Mouse (Mus musculus) stomach, embryonic 15.5 days (tissue): ENCODE data around the gene Kdm2b. TPM values are rescaled to one million over a fixed set of nuclear protein-coding genes. Genes with fewer than 3 reads are reported as not detected.

ENCODE experiments used
- ATAC-seq: fragments of 200-750 bp; cut with Nextera tagmentation; 2 replicates; pipeline ENCODE4 v1.8.0; 2017; ENCODE audit warnings: low read depth, moderate number of reproducible peaks, moderate TSS enrichment; ENCODE audit not compliant: insufficient read depth, low FRiP score
- H3K27ac ChIP-seq: fragments of 300-500 bp; sonication (generic); 2 replicates; pipeline ENCODE4 v1.5.1; 2015; ENCODE audit warnings: mild to moderate bottlenecking, inconsistent platforms
- H3K27me3 ChIP-seq: fragments of 300-500 bp; sonication (generic); replicated peaks from 2 replicates; pipeline ENCODE4 v1.6.1; 2015; ENCODE audit warnings: inconsistent platforms
- H3K36me3 ChIP-seq: fragments of 300-500 bp; sonication (generic); 2 replicates; pipeline ENCODE4 v1.6.1; 2015; ENCODE audit warnings: inconsistent platforms
- H3K4me1 ChIP-seq: fragments of 300-500 bp; sonication (generic); 2 replicates; pipeline ENCODE4 v1.6.1; 2015; ENCODE audit warnings: inconsistent platforms
- H3K4me2 ChIP-seq: fragments of 300-500 bp; sonication (generic); 2 replicates; pipeline ENCODE4 v1.6.1; 2015; ENCODE audit warnings: mild to moderate bottlenecking, inconsistent platforms
- H3K4me3 ChIP-seq: fragments of 300-500 bp; sonication (generic); replicated peaks from 2 replicates; pipeline ENCODE4 v1.5.1; 2015; ENCODE audit warnings: inconsistent platforms
- H3K9ac ChIP-seq: fragments of 300-500 bp; sonication (generic); 2 replicates; pipeline ENCODE4 v1.6.1; 2015; ENCODE audit warnings: inconsistent platforms
- H3K9me3 ChIP-seq: fragments of 300-500 bp; sonication (generic); 2 replicates; pipeline ENCODE4 v1.6.1; 2016; ENCODE audit warnings: inconsistent platforms
- WGBS: fragments of 180-500 bp; shearing (Covaris S2); methylation state at CpG from one replicate; pipeline ENCODE4 v1.1.7; 2015; 5-methylcytosine and 5-hydroxymethylcytosine counted together
- polyA plus RNA-seq: library from polyadenylated mRNA; unstranded; fragments of >200 nt; fragmentation: Nextera tagmentation; extraction: Ambion mirVana; gene quantifications from 2 replicates; pipeline ENCODE4 v1.2.1, GENCODE M21; 2015

Kdm2b gene
- polyA plus RNA-seq, 1 experiment from 2014 or later: 29.6 TPM

DNA sequence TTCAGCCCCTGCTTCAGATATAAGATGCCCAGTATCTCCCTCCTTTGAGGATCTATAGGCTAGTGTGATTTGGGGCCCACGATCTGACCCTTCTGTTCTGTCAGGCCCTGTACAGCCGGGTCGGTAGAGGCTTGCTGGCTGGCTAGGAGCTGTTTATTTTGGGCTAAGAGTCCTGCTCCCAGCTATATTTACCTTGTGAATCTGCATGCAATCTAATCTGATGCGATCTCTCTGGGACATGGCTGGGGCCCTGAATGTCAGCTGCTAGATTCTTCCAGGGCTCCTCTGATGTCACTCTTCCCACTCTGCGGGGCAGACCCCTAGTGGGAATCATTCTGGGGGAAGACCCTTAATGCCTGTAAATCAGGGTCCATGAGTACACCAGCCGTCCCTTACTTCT lies 34.7 kb upstream of the Kdm2b start:
- H3K4me3 ChIP-seq: no peak overlapping the region
- H3K4me2 ChIP-seq: no peak overlapping the region
- no peaks in the 10 kb centered on the region for H3K9me3 ChIP-seq
- 81% methylated on average over 6 of the region's 6 CpGs for WGBS
- H3K9ac ChIP-seq: no peak overlapping the region
- H3K27me3 ChIP-seq: no peaks in the 10 kb centered on the region
- H3K4me1 ChIP-seq: peaks cover 3% of the 10 kb centered on the region; the same call in 1 of the 2 replicates
- no peaks in the 10 kb centered on the region for H3K36me3 ChIP-seq
- ATAC-seq: no peak
- no peak overlapping the region for H3K27ac ChIP-seq

DNA sequence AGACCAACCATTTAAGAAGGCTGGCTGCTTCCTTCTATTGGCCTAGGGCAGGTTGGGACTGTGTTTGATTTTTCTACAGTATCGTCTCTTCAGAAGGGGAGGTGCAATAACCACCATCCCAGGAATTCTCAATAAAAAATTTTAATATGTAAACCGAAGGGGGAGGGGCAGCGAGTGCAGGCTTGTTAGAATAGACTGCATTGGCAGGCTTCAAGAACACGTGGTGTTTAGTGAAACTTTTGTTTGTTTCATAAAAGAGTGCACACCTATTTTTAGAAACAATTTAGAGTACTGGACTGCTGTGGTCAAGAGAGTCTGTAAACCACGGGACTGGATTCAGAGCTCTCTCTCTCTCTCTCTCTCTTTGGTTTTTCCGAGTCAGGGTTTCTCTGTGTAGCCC lies 33.4 kb upstream of the Kdm2b start:
- no peak overlapping the region for H3K27ac ChIP-seq
- no peaks in the 10 kb centered on the region for H3K36me3 ChIP-seq
- no peak overlapping the region for H3K4me2 ChIP-seq
- H3K27me3 ChIP-seq: no peaks in the 10 kb centered on the region
- no peak for ATAC-seq
- 69% methylated on average over 6 of the region's 6 CpGs for WGBS
- peaks cover 3% of the 10 kb centered on the region; the same call in 1 of the 2 replicates for H3K4me1 ChIP-seq
- no peaks in the 10 kb centered on the region for H3K9me3 ChIP-seq
- no peak overlapping the region for H3K9ac ChIP-seq
- no peak overlapping the region for H3K4me3 ChIP-seq

DNA sequence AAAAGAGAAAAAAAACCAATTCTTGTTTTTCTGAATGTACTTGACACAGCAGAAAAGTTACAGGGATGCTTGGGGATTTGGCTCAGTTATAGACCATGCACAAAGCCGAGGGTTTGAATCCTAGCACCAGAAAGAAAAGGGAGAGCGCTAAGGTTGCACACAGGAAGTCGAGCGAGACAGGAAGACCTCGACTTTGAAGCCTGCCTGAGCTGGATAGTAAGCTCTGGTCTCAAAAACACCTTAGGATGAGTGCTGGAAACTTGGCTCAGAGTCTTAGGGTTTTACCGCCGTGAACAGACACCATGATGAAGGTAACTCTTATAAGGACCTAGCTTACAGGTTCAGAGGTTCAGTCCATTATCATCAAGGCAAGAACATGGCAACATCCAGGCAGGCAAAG lies 31.8 kb upstream of the Kdm2b start:
- no peaks in the 10 kb centered on the region for H3K27me3 ChIP-seq
- no peak overlapping the region for H3K9ac ChIP-seq
- no peak overlapping the region for H3K4me2 ChIP-seq
- H3K4me1 ChIP-seq: no peaks in the 10 kb centered on the region; the same call in 1 of the 2 replicates
- no peak overlapping the region for H3K27ac ChIP-seq
- no peaks in the 10 kb centered on the region for H3K9me3 ChIP-seq
- no peaks in the 10 kb centered on the region for H3K36me3 ChIP-seq
- WGBS: 87% methylated on average over 7 of the region's 7 CpGs
- ATAC-seq: no peak
- no peak overlapping the region for H3K4me3 ChIP-seq

DNA sequence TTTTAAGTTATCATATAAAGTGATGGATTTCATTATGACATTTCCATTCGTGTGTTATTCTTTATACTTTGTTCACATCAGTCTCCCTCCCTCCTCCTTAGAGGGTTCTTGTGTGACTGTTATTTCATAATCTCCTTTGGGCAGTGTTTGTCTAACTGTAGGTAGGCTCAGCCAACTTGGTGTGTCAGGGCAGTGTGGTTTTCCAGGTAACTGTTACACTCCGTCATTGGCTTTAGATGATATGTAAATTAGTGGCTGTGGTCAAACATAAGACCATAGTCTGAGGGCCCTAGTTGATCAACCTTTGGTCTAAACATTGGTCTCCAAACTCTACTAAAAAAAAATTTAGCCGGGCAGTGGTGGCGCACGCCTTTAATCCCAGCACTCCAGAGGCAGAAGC lies 30.8 kb upstream of the Kdm2b start:
- Histone ChIP-seq H3K4me2 (no peak overlapping the region), H3K27ac (no peak overlapping the region), H3K27me3 (no peaks in the 10 kb centered on the region), H3K4me3 (no peak overlapping the region), H3K9me3 (no peaks in the 10 kb centered on the region), H3K9ac (no peak overlapping the region), H3K36me3 (no peaks in the 10 kb centered on the region), H3K4me1 (peaks cover 7% of the 10 kb centered on the region; the same call in 1 of the 2 replicates)
- WGBS: 86% methylated on average over 5 of the region's 5 CpGs
- ATAC-seq: no peak

DNA sequence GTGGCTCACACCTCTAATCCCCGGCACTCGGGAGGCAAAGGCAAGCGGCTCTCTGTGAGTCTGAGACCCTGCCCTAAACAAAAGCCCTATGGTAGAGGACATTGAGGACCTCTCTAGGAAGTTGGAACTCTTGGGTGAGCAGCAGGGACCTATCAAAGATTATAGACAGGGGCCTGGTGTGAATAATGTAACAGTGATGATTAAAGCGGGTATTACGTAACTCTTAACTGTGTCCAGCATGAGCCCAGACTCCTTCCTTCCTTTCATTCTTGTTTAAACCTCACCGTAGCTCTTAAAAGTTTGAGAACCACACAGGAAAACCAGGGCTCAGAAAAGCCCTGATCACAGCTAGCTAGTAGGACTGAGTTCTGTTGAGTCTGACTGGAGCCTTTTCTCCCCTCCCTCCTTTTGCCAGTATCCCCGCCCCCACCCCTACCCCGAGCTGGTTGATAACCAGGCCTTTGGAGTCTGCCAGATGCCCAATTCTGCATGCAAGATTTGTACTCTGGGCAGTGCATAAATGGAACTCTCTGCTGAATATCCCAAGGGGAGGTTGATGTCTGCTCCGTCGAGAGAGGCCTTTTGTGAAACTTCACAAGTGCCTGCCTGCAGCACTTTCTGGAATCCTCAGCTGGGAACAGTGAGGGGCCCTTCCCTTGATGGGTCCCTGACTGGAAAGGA lies 29.9 kb upstream of the Kdm2b start:
- WGBS: 47% methylated on average over 10 of the region's 10 CpGs
- H3K4me2 ChIP-seq: no peak overlapping the region

DNA sequence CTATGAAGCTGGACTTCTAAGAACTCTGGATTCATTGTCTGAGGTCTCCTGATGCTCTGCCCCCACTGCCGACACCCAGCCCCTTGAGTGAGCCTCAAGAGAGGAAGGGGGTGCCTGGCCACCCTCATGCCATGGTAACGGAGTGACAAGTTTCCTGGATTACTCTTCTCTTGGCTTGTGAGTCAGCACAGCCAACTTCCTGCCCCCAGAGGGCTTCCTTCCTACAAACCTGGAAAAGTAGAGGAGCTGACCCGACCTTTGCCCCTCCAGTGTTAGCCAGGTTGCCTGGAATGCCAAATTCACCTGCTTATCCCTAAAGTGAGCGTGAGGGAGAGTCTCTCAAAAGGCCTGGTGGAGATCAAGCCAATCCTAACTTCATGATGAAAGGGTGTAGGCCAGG lies 27.9 kb upstream of the Kdm2b start:
- H3K9ac ChIP-seq: no peak overlapping the region
- ATAC-seq: no peak
- H3K4me3 ChIP-seq: no peak overlapping the region
- no peaks in the 10 kb centered on the region for H3K27me3 ChIP-seq
- no peaks in the 10 kb centered on the region for H3K9me3 ChIP-seq
- no peaks in the 10 kb centered on the region for H3K36me3 ChIP-seq
- H3K27ac ChIP-seq: no peak overlapping the region
- peaks cover 15% of the 10 kb centered on the region for H3K4me1 ChIP-seq
- no peak overlapping the region for H3K4me2 ChIP-seq
- WGBS: 70% methylated on average over 4 of the region's 4 CpGs

More for the DNA sequence above, 29.9 kb upstream of the Kdm2b start:
- Histone ChIP-seq H3K36me3 (no peaks in the 10 kb centered on the region), H3K27me3 (no peaks in the 10 kb centered on the region), H3K9me3 (no peaks in the 10 kb centered on the region), H3K27ac (peak overlapping the region; percentile 19; the same call in 1 of the 2 replicates), H3K4me1 (peaks cover 9% of the 10 kb centered on the region), H3K4me3 (no peak overlapping the region), H3K9ac (no peak overlapping the region)
- ATAC-seq: no peak

DNA sequence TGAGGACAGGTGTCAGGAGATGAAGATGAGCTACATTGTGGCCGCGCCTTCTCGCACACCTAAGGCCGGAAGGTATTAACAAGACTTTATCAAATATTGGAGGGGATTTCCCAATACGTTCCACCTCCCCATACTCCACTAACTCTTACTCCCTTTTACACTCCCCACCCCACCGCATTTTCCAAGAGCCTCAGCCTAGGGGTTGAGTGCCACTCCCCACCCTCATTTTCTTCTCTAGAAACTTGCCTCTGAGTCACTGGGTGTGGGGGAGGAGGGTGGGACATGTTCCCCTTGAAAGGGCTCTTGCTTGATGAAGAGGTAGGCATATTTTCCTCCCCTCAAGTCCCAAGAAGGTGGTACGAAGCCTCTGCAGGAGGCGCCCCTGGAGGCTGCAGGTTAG lies 26.3 kb upstream of the Kdm2b start:
- Histone ChIP-seq H3K4me2 (peak overlapping the region; percentile 79), H3K9me3 (no peaks in the 10 kb centered on the region), H3K4me3 (peak overlapping the region; percentile 67), H3K9ac (peak overlapping the region; percentile 62; the same call in 1 of the 2 replicates), H3K4me1 (peaks cover 15% of the 10 kb centered on the region), H3K27ac (peak overlapping the region; percentile 93), H3K27me3 (no peaks in the 10 kb centered on the region), H3K36me3 (no peaks in the 10 kb centered on the region)
- 14% methylated on average over 8 of the region's 8 CpGs for WGBS
- no peak for ATAC-seq

DNA sequence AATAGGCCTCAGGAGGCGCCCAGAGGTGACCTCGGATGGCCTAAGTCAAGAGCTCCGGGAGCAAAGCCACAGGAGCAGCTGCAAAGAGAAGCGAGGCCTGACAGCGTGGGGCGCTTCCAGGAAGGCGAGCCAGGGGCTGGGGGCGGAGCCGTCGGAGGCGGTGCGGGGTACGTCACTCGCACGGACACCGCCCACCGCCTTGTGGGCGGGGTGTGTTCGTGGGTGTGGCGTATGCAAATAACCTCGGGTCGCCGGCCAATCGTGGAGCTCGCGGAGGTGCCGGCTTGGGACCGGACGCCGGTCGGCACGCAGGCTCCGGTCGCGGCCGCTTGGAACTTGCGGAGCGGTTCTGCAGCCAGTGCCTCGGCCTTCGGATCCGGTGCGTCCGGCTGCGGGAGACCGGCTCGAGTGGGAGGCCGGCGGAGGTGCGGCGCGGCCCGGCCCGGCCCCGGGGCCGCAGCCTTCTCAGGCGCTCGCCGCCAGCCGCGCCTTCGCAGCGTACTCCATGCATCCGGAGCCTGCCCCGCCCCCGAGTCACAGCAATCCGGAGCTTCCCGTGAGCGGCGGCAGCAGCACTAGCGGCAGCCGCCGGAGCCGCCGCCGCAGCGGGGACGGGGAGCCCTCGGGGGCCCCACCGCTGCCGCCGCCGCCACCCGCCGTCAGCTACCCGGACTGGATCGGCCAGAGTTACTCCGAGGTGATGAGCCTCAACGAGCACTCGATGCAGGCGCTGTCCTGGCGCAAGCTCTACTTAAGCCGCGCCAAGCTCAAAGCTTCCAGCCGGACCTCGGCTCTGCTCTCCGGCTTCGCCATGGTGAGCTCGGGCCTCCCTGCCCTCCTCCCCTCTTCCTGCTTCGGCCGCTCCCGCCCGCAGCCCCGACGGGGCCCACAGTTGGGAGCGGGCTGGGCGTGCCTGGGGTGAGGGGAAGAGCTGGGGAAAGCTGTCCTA lies 25.4 kb upstream of the Kdm2b start, which contains the start of gene Orai1:
TSS of gene Orai1 (plus strand) at position 322 of the 949 bp plus-strand sequence.
- no peaks in the 10 kb centered on the region for H3K36me3 ChIP-seq
- peak within 1 kb of the TSS; percentile 93 for H3K27ac ChIP-seq
- H3K27me3 ChIP-seq: no peaks in the 10 kb centered on the region
- peak within 1 kb of the TSS; percentile 62 for H3K9ac ChIP-seq
- H3K4me2 ChIP-seq: peak within 1 kb of the TSS; percentile 79
- peak within 1 kb of the TSS; percentile 67 for H3K4me3 ChIP-seq
- no peaks in the 10 kb centered on the region for H3K9me3 ChIP-seq
- peak; percentile 93 for ATAC-seq
- under 1% methylated on average over 102 of the region's 106 CpGs for whole genome bisulfite sequencing
- peaks cover 15% of the 10 kb centered on the region for H3K4me1 ChIP-seq

DNA sequence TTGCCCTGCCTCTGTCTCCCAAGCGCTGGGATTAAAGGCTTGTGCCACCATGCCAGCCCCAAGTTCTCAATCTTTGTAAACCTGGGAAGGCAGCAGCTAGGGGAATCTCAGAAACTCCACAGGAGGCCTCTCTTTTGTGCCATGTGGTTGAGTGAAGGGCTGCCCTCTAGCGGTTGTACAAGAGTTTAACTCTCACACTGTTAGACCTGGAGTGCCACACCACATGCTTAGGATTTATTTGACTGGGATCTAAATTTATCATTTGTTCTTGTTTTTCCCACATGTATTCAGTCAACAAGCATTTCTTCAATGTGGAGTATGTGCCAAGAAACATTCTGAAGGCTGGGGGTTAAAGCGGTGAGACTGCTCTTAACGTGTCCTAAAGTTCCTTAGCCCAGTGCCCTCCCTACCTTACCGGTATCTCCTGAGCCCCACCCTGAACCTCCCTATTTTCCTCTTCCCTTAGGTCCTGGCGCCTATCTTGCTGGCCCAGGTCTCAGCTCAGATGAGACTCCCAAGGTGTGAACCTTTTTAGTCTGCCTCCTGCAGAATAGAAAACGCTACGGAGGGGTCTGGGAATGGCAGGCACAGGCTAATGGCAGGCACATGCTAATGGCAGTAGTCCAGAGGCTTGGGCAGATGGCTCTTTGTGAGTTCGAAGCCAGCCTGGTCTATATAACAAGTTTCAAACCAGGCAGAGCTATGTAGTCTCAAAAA lies 24.1 kb upstream of the Kdm2b start:
- no peaks in the 10 kb centered on the region for H3K9me3 ChIP-seq
- H3K27me3 ChIP-seq: no peaks in the 10 kb centered on the region
- H3K4me3 ChIP-seq: no peak overlapping the region
- H3K4me2 ChIP-seq: no peak overlapping the region
- no peaks in the 10 kb centered on the region for H3K36me3 ChIP-seq
- H3K27ac ChIP-seq: peak overlapping the region; percentile 35; the same call in 1 of the 2 replicates
- H3K4me1 ChIP-seq: peaks cover 15% of the 10 kb centered on the region
- H3K9ac ChIP-seq: no peak overlapping the region
- 57% methylated on average over 9 of the region's 9 CpGs for WGBS
- no peak for ATAC-seq

DNA sequence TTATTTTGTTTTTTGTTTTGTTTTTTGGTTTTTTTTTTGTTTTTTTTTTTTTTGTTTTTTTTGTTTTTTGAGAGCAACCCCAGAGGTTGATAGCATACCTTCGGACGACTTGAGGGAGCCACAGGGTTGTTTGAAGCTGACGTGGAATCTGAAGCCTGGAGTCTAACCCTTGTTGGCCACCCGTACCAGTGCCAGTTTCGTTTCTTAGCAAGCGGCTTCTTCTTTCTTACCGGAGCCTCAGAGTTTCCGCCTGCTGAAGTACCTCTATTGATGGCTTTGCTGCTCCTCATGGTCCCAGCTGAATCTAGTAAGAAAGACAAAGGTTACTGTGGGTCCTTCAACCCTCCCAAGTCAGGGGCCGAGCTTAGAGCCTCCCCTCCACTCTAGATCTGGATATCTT lies 22.1 kb upstream of the Kdm2b start:
- Histone ChIP-seq H3K27me3 (no peaks in the 10 kb centered on the region), H3K4me2 (no peak overlapping the region), H3K9ac (no peak overlapping the region), H3K4me1 (peaks cover 15% of the 10 kb centered on the region), H3K27ac (no peak overlapping the region), H3K9me3 (no peaks in the 10 kb centered on the region), H3K4me3 (no peak overlapping the region), H3K36me3 (no peaks in the 10 kb centered on the region)
- ATAC-seq: no peak
- WGBS: 95% methylated on average over 9 of the region's 9 CpGs

DNA sequence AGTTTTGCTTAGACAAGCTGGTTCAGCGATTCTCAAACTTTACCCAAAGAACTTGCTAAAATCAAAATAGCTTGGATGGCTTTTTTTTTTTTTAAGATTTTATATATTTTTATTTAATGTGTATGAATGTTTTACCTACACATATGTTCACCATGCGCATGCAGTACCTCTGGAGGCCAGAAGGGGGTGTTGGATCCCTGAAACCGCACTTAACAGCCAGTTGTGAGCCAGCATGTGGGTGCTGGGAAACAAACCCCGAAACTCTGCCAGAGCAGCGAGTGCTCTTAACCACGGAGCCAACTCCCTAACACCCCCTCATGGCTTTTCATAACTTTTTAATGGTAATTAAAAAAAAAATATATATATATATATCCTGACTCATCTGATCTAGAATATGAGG lies 21.2 kb upstream of the Kdm2b start:
- H3K9me3 ChIP-seq: no peaks in the 10 kb centered on the region
- ATAC-seq: no peak
- H3K9ac ChIP-seq: no peak overlapping the region
- H3K27me3 ChIP-seq: no peaks in the 10 kb centered on the region
- peaks cover 15% of the 10 kb centered on the region for H3K4me1 ChIP-seq
- 92% methylated on average over 6 of the region's 6 CpGs for WGBS
- H3K27ac ChIP-seq: no peak overlapping the region
- no peak overlapping the region for H3K4me3 ChIP-seq
- H3K4me2 ChIP-seq: no peak overlapping the region
- no peaks in the 10 kb centered on the region for H3K36me3 ChIP-seq
